Mouse (Mus musculus) spleen, adult 2 months (tissue): ENCODE measurements around the gene Rabif. TPM values are rescaled to one million over a fixed set of nuclear protein-coding genes. Genes with fewer than 3 reads are reported as not detected.
A peak's percentile ranks its signal among the peaks of the same experiment; 100 is the strongest.
"Not testable (repeated sequence)": the region's sequence is repeated elsewhere in the genome, so short reads cannot be mapped to it uniquely, and the experiment has no call there.

Experiments used
- DNase-seq, 2 experiments: peaks; one replicate each; pipeline versions ENCODE4 v3.0.0 to v3.0.0-alpha.2; 2012 to 2021; ENCODE audit warnings: low spot score in 2 of 2, low read depth in 1 of 2
- H3K27ac ChIP-seq: fragments of 200-500 bp; 2 replicates; pipeline ENCODE4 v1.5.1; 2012; ENCODE audit warnings: low read length, inconsistent platforms; ENCODE audit not compliant: insufficient read depth
- H3K27me3 ChIP-seq: fragments of 200-500 bp; 2 replicates; pipeline ENCODE4 v1.6.1; 2012; ENCODE audit warnings: mild to moderate bottlenecking, moderate library complexity, low read length, inconsistent platforms; ENCODE audit not compliant: control insufficient read depth, insufficient read depth
- H3K36me3 ChIP-seq: fragments of 200-500 bp; 2 replicates; pipeline ENCODE4 v1.6.1; 2012; ENCODE audit warnings: mild to moderate bottlenecking, low read length, inconsistent platforms; ENCODE audit not compliant: control insufficient read depth, insufficient read depth
- H3K4me1 ChIP-seq: fragments of 200-500 bp; 2 replicates; pipeline ENCODE4 v1.6.1; 2011; ENCODE audit warnings: inconsistent platforms; ENCODE audit not compliant: control insufficient read depth, insufficient read depth, insufficient read length
- H3K4me3 ChIP-seq: fragments of 200-500 bp; 2 replicates; pipeline ENCODE4 v1.5.1; 2011; ENCODE audit warnings: mild to moderate bottlenecking, inconsistent platforms; ENCODE audit not compliant: insufficient read depth, insufficient read length; ENCODE audit errors: extremely low read depth
- CTCF ChIP-seq: fragments of 200-500 bp; IDR thresholded peaks from 2 replicates; pipeline ENCODE4 v1.5.1; 2011; ENCODE audit warnings: mild to moderate bottlenecking, inconsistent platforms; ENCODE audit not compliant: insufficient read depth, insufficient read length, insufficient replicate concordance; ENCODE audit errors: extremely low read depth
- POLR2A ChIP-seq: fragments of 200-500 bp; IDR thresholded peaks from 2 replicates; pipeline ENCODE4 v1.6.1; 2011; ENCODE audit warnings: low read depth, low read length, inconsistent platforms
- WGBS: fragments of 180-500 bp; shearing (Covaris S2); methylation state at CpG from one replicate; pipeline ENCODE4 v1.1.7; 2018; 5-methylcytosine and 5-hydroxymethylcytosine counted together
- polyA plus RNA-seq: library from polyadenylated mRNA; depleted of rRNA; stranded (reverse); fragments of >200 nt; gene quantifications from 2 replicates; pipeline ENCODE4 v1.2.3, GENCODE M21; 2012

Rabif gene
- polyA plus RNA-seq, 1 experiment, result 9.4 TPM

DNA sequence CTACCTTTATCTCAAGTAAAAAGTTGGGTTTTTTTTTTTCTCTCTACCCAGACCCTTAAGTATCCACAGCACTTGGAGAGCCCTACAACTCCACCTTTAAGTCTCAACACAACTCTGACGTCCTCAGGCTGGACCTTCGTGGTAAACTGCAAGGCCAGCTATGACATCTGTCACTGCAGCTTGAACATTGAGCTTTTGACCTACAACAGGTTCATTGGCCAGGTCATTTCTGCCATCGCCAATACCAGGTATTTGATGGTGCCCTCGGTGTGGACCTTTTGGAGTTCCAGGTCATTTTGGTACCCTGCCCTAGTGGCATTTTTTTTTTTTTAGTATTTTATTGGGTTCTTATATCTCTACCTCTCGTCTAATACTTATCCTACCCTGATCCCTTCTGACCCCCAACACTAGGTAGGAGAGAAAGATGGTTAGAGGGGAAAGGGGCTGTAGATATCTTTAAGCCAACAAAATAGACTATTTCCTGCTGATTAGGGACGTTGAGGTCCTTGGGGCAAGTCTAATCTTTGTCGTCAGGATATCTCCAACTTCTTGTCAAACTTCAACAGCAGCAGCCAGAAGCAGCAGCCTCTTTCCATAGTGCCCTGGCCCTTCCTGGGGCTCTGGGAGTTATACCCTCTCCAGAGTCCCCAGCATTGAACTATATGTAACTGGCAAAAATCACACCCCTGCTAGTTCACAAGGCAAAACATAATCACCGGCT, 25.7 kb downstream of the Rabif start:
- Histone ChIP-seq H3K4me3 (no peak overlapping the region), H3K27me3 (no peaks in the 10 kb centered on the region), H3K4me1 (no peaks in the 10 kb centered on the region), H3K36me3 (no peaks in the 10 kb centered on the region), H3K27ac (no peak overlapping the region)
- WGBS, result 78% methylated on average over 8 of the region's 8 CpGs
- no peak for DNase-seq
- TF ChIP-seq POLR2A (no peak), CTCF (no peak)

DNA sequence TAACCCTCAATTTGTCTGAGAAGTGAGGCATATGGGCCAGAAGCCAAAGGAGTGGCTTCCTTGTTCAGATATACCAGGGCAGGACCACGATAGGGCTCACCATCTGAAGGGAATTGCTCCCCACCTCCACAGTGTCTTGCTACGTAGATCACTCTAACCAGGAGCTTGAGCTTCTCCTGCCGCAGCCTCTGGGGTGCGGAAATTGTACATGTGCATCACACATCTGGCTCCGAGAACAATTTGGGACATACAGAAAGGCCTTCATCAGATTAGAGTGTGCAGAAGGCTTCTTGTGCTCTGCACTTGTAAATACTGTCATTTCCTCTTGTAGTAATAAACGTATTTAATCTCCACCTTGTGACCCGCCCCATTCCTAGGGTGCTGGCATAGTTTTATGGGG, 26.7 kb downstream of the Rabif start:
- H3K4me1 ChIP-seq, result no peaks in the 10 kb centered on the region
- no peak for TF ChIP-seq CTCF
- TF ChIP-seq POLR2A, result no peak
- H3K27ac ChIP-seq, result no peak overlapping the region
- H3K4me3 ChIP-seq, result no peak overlapping the region
- no peaks in the 10 kb centered on the region for H3K36me3 ChIP-seq
- no peak for DNase-seq
- WGBS, result 78% methylated on average over 7 of the region's 7 CpGs
- H3K27me3 ChIP-seq, result no peaks in the 10 kb centered on the region

DNA sequence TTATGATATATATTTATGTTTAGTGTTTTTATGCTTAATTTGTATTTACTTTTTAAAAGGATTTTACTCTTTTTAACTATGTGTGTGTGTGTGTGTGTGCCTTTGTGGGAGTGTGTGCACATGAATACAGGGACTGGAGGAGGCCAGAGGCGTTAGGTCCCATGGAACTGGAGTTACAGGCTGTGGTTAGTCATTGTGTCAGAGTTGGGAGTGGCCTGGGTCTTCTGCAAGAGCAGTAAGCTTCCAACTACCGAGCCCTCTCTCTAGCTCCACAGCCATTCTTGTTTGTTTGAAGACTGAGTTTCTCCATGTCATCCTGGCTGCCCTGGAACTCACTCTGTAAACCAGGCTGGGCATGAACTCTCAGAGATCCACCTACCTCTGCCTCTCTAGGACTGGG, 27.9 kb downstream of the Rabif start:
- Histone ChIP-seq H3K36me3 (no peaks in the 10 kb centered on the region), H3K27me3 (no peaks in the 10 kb centered on the region), H3K27ac (no peak overlapping the region), H3K4me3 (no peak overlapping the region), H3K4me1 (no peaks in the 10 kb centered on the region)
- WGBS, result 70% methylated on average over 2 of the region's 2 CpGs
- TF ChIP-seq CTCF (no peak), POLR2A (no peak)
- no peak for DNase-seq

DNA sequence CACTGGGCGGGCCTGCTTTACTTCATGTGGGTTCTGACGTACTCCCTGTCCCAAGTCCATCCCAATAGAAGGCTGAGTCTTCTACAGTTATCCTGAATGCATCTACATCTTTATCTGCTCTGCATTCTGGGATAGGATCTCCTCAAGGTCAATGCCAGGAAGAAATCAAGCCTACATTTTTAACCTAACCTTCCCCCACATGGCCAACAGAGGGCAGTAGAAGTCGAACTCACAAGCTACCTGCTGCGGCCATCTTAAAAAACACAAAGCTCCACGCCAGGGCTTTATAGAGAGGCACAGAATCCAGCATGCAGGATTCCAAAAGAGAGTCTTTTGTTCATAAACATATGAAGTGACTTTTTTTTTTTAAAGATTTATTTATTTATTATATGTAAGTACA, 30.0 kb downstream of the Rabif start:
- Histone ChIP-seq H3K4me1 (no peaks in the 10 kb centered on the region), H3K27ac (no peak overlapping the region), H3K4me3 (no peak overlapping the region), H3K36me3 (no peaks in the 10 kb centered on the region), H3K27me3 (no peaks in the 10 kb centered on the region)
- 59% methylated on average over 5 of the region's 5 CpGs for WGBS
- peak; percentile 9 to 19 for DNase-seq
- TF ChIP-seq CTCF (peak; percentile 24; the same call in 1 of the 2 replicates), POLR2A (no peak)

DNA sequence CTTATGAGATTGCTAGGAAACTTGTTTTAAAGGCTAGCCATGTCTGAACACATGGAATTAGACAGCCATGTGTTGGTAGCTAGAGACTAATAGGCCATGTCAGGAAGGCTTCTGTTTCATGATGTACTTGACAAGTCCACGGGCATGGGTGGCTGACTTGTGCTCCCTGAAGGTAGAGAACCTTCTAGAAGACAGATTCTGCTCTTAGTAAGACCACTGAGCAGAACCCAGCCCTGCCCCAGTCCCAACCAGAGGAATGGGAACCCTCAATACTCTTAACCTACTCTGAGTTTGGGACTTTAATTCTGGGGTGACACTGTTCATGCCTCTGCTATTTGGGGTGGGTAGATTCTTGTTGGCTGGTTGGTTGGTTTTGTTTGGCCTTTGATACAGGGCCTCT, 30.6 kb downstream of the Rabif start:
- Histone ChIP-seq H3K27me3 (no peaks in the 10 kb centered on the region), H3K4me1 (no peaks in the 10 kb centered on the region), H3K27ac (no peak overlapping the region), H3K36me3 (no peaks in the 10 kb centered on the region), H3K4me3 (no peak overlapping the region)
- DNase-seq, result no peak
- 87% methylated on average over 1 of the region's 1 CpGs for WGBS
- TF ChIP-seq POLR2A (no peak), CTCF (no peak)

DNA sequence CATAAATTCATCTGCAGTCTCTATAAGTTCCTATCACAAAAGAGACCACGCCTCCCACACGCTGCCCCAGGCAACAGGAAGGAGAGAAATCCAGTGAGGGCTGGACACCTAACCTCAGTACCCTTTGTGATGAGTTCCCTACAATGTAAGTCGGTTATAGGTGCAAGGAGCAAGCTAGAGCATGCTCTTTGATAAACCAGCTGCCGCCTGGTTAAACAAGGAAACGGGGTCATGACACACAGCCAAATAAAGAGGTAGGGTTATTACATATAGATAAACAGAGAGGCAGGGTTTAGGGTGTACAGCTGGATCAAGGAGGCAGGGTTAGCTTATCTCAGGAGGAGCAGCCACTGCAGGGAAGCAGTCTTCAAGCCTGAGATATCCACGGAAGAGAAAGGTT, 32.3 kb downstream of the Rabif start:
- TF ChIP-seq CTCF, result no peak
- TF ChIP-seq POLR2A, result no peak
- H3K4me3 ChIP-seq, result no peak overlapping the region
- 81% methylated on average over 6 of the region's 6 CpGs for WGBS
- H3K4me1 ChIP-seq, result no peaks in the 10 kb centered on the region
- H3K36me3 ChIP-seq, result no peaks in the 10 kb centered on the region
- H3K27ac ChIP-seq, result no peak overlapping the region
- DNase-seq, result no peak
- no peaks in the 10 kb centered on the region for H3K27me3 ChIP-seq

DNA sequence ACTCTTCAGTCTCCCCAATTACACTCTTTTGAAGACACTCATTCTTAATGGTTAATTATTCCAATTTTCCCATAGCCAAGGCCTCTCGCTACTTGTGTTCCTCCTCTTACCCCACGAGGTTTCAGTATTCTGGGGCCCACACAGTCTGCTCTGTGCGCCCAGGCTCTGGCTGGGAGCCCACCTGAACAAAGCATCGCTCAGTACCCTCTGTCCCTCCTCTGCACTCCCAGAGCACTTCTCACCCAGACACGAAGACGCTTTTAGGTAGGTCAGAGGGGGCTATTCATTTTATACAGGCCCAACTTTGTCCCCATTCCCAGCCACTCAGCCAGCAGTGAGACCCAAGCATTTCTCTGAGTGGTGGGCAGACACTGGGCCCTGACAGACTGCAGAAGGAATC, 36.2 kb downstream of the Rabif start:
- WGBS, result 87% methylated on average over 6 of the region's 6 CpGs
- H3K27me3 ChIP-seq, result no peaks in the 10 kb centered on the region
- TF ChIP-seq POLR2A, result no peak
- H3K36me3 ChIP-seq, result no peaks in the 10 kb centered on the region
- no peaks in the 10 kb centered on the region for H3K4me1 ChIP-seq
- no peak overlapping the region for H3K4me3 ChIP-seq
- H3K27ac ChIP-seq, result no peak overlapping the region
- DNase-seq, result no peak

DNA sequence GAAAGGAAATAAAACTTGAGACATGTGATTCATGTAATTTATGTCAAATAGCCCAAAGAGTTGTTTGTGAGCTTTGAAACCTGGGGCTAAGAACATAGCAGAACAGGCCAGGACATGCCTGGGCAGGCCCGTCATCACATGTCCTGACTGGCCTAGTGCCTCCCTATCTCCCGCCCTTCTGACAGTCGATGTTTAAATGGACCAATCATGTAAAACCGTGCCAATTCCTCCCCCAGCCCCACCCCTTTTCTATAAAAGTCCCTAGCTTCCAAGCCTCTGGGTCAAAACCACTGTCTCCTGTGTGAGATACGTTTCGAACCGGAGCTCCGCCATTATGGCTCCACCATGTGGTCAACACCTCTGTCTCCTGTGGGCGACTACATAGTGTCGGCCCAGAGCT, 39.3 kb downstream of the Rabif start:
- WGBS, result 95% methylated on average over 10 of the region's 10 CpGs
- not testable (repeated sequence) for DNase-seq, H3K36me3 ChIP-seq, H3K4me1 ChIP-seq, H3K4me3 ChIP-seq, H3K27me3 ChIP-seq, H3K27ac ChIP-seq
